Mouse (Mus musculus) gonadal fat pad, adult 2 months (tissue): ENCODE measurements around the gene Rasgef1a. TPM values are rescaled to one million over a fixed set of nuclear protein-coding genes. Genes with fewer than 3 reads are reported as not detected.

Experiments
- DNase-seq: peaks from one replicate; pipeline ENCODE4 v3.0.0-alpha.2; 2012; ENCODE audit warnings: low read depth
- polyA plus RNA-seq: library from polyadenylated mRNA; depleted of rRNA; stranded (reverse); fragments of >200 nt; gene quantifications from 2 replicates; pipeline ENCODE4 v1.2.3, GENCODE M21; 2012

Rasgef1a gene
- polyA plus RNA-seq, 1 experiment = 0.12 TPM

- DNase-seq = no peak
These were observed 15.8 kb downstream of the Rasgef1a start for GRCm38 (mm10) chr6:118027036-118027435.

- no peak for DNase-seq
These were observed 20.2 kb downstream of the Rasgef1a start for GRCm38 (mm10) chr6:118031467-118031866.

GRCm38 (mm10) chr6:118035639-118036038 lies 24.4 kb downstream of the Rasgef1a start:
- DNase-seq = no peak

GRCm38 (mm10) chr6:118036118-118036805 lies 25.0 kb downstream of the Rasgef1a start:
- no peak for DNase-seq

- no peak for DNase-seq
These were observed 25.6 kb downstream of the Rasgef1a start for GRCm38 (mm10) chr6:118036866-118037265.

GRCm38 (mm10) chr6:118045180-118045579 lies 33.9 kb downstream of the Rasgef1a start:
- DNase-seq = no peak

- no peak for DNase-seq
These were observed 34.7 kb downstream of the Rasgef1a start for GRCm38 (mm10) chr6:118045892-118046291.

GRCm38 (mm10) chr6:118046511-118046910 lies 35.3 kb downstream of the Rasgef1a start:
- no peak for DNase-seq

GRCm38 (mm10) chr6:118046924-118047323 lies 35.7 kb downstream of the Rasgef1a start:
- DNase-seq = no peak

- no peak for DNase-seq
These were observed 36.7 kb downstream of the Rasgef1a start for GRCm38 (mm10) chr6:118047811-118048505.

GRCm38 (mm10) chr6:118049776-118050175 lies 38.5 kb downstream of the Rasgef1a start:
- DNase-seq = no peak

- no peak for DNase-seq
These were observed 40.2 kb downstream of the Rasgef1a start for GRCm38 (mm10) chr6:118051474-118051873.

- peak; percentile 4 for DNase-seq
These were observed 44.0 kb downstream of the Rasgef1a start for GRCm38 (mm10) chr6:118055209-118055608.

GRCm38 (mm10) chr6:118061266-118061665 lies 50.0 kb downstream of the Rasgef1a start:
- DNase-seq = no peak

GRCm38 (mm10) chr6:118063266-118063665 lies 52.0 kb downstream of the Rasgef1a start:
- no peak for DNase-seq

- DNase-seq = no peak
These were observed 53.8 kb downstream of the Rasgef1a start for GRCm38 (mm10) chr6:118064968-118065530.

GRCm38 (mm10) chr6:118065837-118066198 lies 54.6 kb downstream of the Rasgef1a start:
- no peak for DNase-seq

- DNase-seq = no peak
These were observed 55.2 kb downstream of the Rasgef1a start for GRCm38 (mm10) chr6:118066199-118067081.

GRCm38 (mm10) chr6:118067720-118068119 lies 56.5 kb downstream of the Rasgef1a start:
- no peak for DNase-seq

- DNase-seq = no peak
These were observed 59.2 kb downstream of the Rasgef1a start for GRCm38 (mm10) chr6:118070321-118071012.

GRCm38 (mm10) chr6:118071013-118071350 lies 59.7 kb downstream of the Rasgef1a start:
- no peak for DNase-seq

GRCm38 (mm10) chr6:118071416-118071815 lies 60.2 kb downstream of the Rasgef1a start:
- DNase-seq = no peak
